Mouse (Mus musculus) heart, embryonic 11.5 days (tissue): ENCODE measurements at regions not wholly inside any gene's neighbourhood (a gene's known extent, or its start where the extent isn't known, plus 50 kb on each side); places are given as distances from the start of the nearest gene placed in this dataset.

Source experiments
- ATAC-seq: fragments of 200-750 bp; cut with Nextera tagmentation; replicated peaks from 2 replicates; pipeline ENCODE4 v1.8.0; 2017; ENCODE audit warnings: moderate library complexity; ENCODE audit not compliant: insufficient number of reproducible peaks, low FRiP score, low TSS enrichment
- H3K27ac ChIP-seq: fragments of 300-500 bp; sonication (generic); 2 replicates; pipeline ENCODE4 v1.5.1; 2014; ENCODE audit warnings: mild to moderate bottlenecking, low read depth, low read length
- H3K27me3 ChIP-seq: fragments of 300-500 bp; sonication (generic); 2 replicates; pipeline ENCODE4 v1.6.1; 2014; ENCODE audit warnings: mild to moderate bottlenecking, low read length, mixed read lengths; ENCODE audit not compliant: control insufficient read depth, insufficient read depth
- H3K36me3 ChIP-seq: fragments of 300-500 bp; sonication (generic); 2 replicates; pipeline ENCODE4 v1.6.1; 2014; ENCODE audit warnings: mild to moderate bottlenecking, low read length, moderate library complexity, mixed read lengths; ENCODE audit not compliant: control insufficient read depth, insufficient read depth
- H3K4me1 ChIP-seq: fragments of 300-500 bp; sonication (generic); 2 replicates; pipeline ENCODE4 v1.6.1; 2014; ENCODE audit warnings: low read length; ENCODE audit not compliant: control insufficient read depth, insufficient read depth
- H3K4me2 ChIP-seq: fragments of 300-500 bp; sonication (generic); 2 replicates; pipeline ENCODE4 v1.6.1; 2014; ENCODE audit warnings: mild to moderate bottlenecking, moderate library complexity
- H3K4me3 ChIP-seq: fragments of 300-500 bp; sonication (generic); 2 replicates; pipeline ENCODE4 v1.5.1; 2014; ENCODE audit warnings: low read depth, low read length
- H3K9ac ChIP-seq: fragments of 300-500 bp; sonication (generic); 2 replicates; pipeline ENCODE4 v1.6.1; 2014; ENCODE audit warnings: mild to moderate bottlenecking, low read depth, low read length, moderate library complexity
- H3K9me3 ChIP-seq: fragments of 300-500 bp; sonication (generic); replicated peaks from 2 replicates; pipeline ENCODE4 v1.6.1; 2016; ENCODE audit warnings: low read length; ENCODE audit not compliant: control insufficient read depth
- WGBS: fragments of 180-500 bp; shearing (Covaris S2); extraction: QIAGEN DNeasy Blood & Tissue Kit; methylation state at CpG from one replicate; pipeline ENCODE4 v1.1.7; 2014; ENCODE audit not compliant: insufficient replicate concordance; 5-methylcytosine and 5-hydroxymethylcytosine counted together

- Histone ChIP-seq H3K4me2 (no peak overlapping the region), H3K4me1 (peaks cover 4% of the 10 kb centered on the region; the same call in 1 of the 2 replicates), H3K9ac (no peak overlapping the region), H3K36me3 (no peaks in the 10 kb centered on the region), H3K9me3 (no peaks in the 10 kb centered on the region), H3K4me3 (no peak overlapping the region), H3K27ac (no peak overlapping the region), H3K27me3 (no peaks in the 10 kb centered on the region)
- no peak for ATAC-seq
- 60% methylated on average over 4 of the region's 4 CpGs for WGBS
Observed at GRCm38 (mm10) chr15:61548400-61548799, 625.6 kb upstream of the A1bg start.

DNA sequence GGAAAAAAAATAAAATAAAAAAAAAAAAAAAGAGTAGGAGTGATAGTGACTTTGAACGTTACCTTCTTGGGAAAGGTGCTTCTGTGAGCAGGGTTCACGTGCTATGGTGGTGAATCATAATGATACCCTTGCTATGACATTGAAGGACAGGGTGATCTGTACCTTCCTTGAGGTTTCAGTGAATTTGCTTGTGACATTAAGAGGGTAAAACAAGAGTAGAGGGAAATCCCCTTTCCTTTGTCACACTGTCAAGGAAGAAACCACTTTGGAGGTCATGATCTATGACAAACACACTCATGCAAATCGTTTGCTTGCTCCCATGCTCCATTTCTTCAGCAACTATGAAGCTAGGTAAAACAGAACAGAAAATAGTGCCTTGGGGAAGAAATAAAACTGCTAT is 623.8 kb upstream of the A1bg start:
- no peak overlapping the region for H3K4me3 ChIP-seq
- no peak overlapping the region for H3K4me2 ChIP-seq
- H3K36me3 ChIP-seq = no peaks in the 10 kb centered on the region
- H3K27ac ChIP-seq = no peak overlapping the region
- no peaks in the 10 kb centered on the region for H3K27me3 ChIP-seq
- no peaks in the 10 kb centered on the region for H3K9me3 ChIP-seq
- ATAC-seq = no peak
- no peak overlapping the region for H3K9ac ChIP-seq
- H3K4me1 ChIP-seq = no peaks in the 10 kb centered on the region
- 77% methylated on average over 3 of the region's 3 CpGs for whole genome bisulfite sequencing

GRCm38 (mm10) chr15:61544074-61544473 is 621.3 kb upstream of the A1bg start:
- Histone ChIP-seq H3K9me3 (no peaks in the 10 kb centered on the region), H3K36me3 (no peaks in the 10 kb centered on the region), H3K9ac (no peak overlapping the region), H3K27ac (no peak overlapping the region), H3K4me2 (no peak overlapping the region), H3K27me3 (no peaks in the 10 kb centered on the region), H3K4me3 (no peak overlapping the region), H3K4me1 (no peaks in the 10 kb centered on the region)
- 49% methylated on average over 2 of the region's 2 CpGs for WGBS
- no peak for ATAC-seq

DNA sequence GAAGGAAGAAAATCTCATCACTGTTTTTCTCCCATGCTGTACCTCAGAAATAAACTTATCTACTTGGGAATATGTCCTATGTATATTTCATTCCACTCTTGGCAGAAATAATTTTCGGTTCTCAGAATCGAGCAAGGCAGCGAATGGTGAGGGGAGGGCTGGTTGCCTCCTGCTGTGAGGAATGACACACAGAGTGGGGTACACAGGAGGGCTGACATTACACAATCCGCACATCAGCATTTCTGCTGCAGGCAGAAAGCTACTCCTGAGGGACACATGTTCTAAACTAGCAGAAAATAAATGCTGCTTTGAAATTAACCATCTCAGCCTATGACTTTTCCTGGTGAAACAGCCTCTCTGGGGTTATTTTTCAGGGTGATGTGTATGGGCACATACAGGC is 618.8 kb upstream of the A1bg start:
- WGBS = 73% methylated on average over 4 of the region's 4 CpGs
- no peaks in the 10 kb centered on the region for H3K9me3 ChIP-seq
- no peak for ATAC-seq
- H3K36me3 ChIP-seq = no peaks in the 10 kb centered on the region
- H3K27me3 ChIP-seq = no peaks in the 10 kb centered on the region
- H3K4me2 ChIP-seq = no peak overlapping the region
- no peak overlapping the region for H3K27ac ChIP-seq
- H3K4me3 ChIP-seq = no peak overlapping the region
- H3K9ac ChIP-seq = no peak overlapping the region
- H3K4me1 ChIP-seq = no peaks in the 10 kb centered on the region

DNA sequence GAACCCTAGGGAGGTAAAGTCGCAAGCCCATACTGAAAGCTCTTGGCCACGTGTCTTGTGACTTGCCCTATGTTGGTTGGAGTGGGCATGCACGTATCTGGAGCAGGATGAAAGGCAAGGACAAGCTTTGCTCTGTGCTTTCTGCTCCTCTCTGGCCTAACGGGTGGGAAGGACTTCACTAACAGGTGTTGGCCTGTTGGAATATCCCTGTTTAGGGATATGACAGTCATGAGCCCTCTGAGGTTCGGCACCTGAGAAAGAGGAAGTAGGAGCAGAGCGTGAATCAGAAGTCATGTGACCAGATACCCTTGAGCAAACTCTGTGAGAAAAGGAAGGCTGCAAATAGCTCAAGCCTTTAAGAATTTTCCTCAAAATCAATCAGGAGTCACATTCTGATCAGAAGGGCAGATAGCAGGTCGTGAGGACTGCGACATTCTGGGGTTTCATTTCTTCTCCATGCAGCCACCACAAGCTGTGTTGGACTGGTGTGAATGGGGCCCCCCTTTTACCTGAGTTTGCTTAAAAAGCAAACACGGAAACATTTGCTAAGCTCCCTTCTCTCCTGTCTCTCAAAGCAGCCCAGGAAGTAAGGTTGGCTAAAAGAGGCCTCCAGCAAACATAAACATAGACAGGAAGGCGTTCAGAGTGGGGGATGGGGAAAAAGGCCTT is 618.1 kb upstream of the A1bg start:
- H3K9ac ChIP-seq = no peak overlapping the region

GRCm38 (mm10) chr15:61538930-61539329 is 616.1 kb upstream of the A1bg start:
- no peak overlapping the region for H3K27ac ChIP-seq
- no peak overlapping the region for H3K4me2 ChIP-seq
- H3K27me3 ChIP-seq = no peaks in the 10 kb centered on the region
- H3K36me3 ChIP-seq = no peaks in the 10 kb centered on the region
- no peak for ATAC-seq
- H3K9me3 ChIP-seq = no peaks in the 10 kb centered on the region
- no peak overlapping the region for H3K4me3 ChIP-seq
- WGBS = 53% methylated on average over 5 of the region's 5 CpGs
- no peak overlapping the region for H3K9ac ChIP-seq
- peaks cover 10% of the 10 kb centered on the region for H3K4me1 ChIP-seq

More for the DNA sequence above, 618.1 kb upstream of the A1bg start:
- Histone ChIP-seq H3K4me2 (no peak overlapping the region), H3K27me3 (no peaks in the 10 kb centered on the region), H3K4me3 (no peak overlapping the region), H3K4me1 (peaks cover 1% of the 10 kb centered on the region; the same call in 1 of the 2 replicates), H3K36me3 (no peaks in the 10 kb centered on the region), H3K9me3 (no peaks in the 10 kb centered on the region), H3K27ac (no peak overlapping the region)
- ATAC-seq = no peak
- WGBS = 55% methylated on average over 10 of the region's 10 CpGs

DNA sequence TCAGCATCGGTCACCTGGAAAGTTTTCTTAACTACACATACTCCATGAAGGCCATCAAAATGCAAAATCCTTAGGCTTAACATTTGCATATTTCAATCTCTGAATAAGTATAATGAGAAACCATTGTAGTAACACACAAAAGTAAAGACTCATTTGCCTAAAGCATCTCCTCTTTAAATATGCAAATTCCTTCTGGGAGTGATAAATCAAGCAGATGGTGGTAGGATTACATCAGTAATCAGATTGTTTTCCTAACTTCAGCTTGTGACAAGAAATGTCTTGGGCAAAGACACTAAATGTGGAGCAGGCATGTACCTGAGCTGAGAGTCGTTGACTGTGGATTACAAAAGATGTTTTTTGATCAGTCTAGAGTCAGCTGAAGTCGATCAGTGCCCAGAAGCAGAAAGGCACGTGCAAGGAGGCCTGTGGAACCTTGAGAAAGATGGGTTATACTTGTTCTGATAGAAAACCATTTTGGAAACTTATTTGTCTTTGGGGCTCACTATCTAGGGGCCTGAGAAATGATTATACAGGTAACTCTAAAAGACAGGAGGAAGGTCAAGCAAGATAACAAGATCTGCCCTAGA is 615.5 kb upstream of the A1bg start:
- peaks cover 10% of the 10 kb centered on the region for H3K4me1 ChIP-seq
- no peak for ATAC-seq
- 66% methylated on average over 4 of the region's 4 CpGs for WGBS
- no peaks in the 10 kb centered on the region for H3K36me3 ChIP-seq
- H3K9me3 ChIP-seq = no peaks in the 10 kb centered on the region
- no peak overlapping the region for H3K27ac ChIP-seq
- H3K9ac ChIP-seq = no peak overlapping the region
- no peaks in the 10 kb centered on the region for H3K27me3 ChIP-seq
- H3K4me2 ChIP-seq = no peak overlapping the region
- H3K4me3 ChIP-seq = no peak overlapping the region

- H3K36me3 ChIP-seq = no peaks in the 10 kb centered on the region
- H3K4me3 ChIP-seq = no peak overlapping the region
- no peak overlapping the region for H3K4me2 ChIP-seq
- WGBS = 76% methylated on average over 2 of the region's 2 CpGs
- H3K4me1 ChIP-seq = peaks cover 10% of the 10 kb centered on the region
- no peaks in the 10 kb centered on the region for H3K9me3 ChIP-seq
- ATAC-seq = no peak
- H3K27ac ChIP-seq = no peak overlapping the region
- no peak overlapping the region for H3K9ac ChIP-seq
- H3K27me3 ChIP-seq = no peaks in the 10 kb centered on the region
Observed at GRCm38 (mm10) chr15:61536332-61536716, 613.5 kb upstream of the A1bg start.
